Mouse (Mus musculus) effector memory CD4-positive, alpha-beta T cell, adult 7 months (primary cell): ENCODE data around the gene Itch. TPM values are rescaled to one million over a fixed set of nuclear protein-coding genes. Genes with fewer than 3 reads are reported as not detected.

Source experiments
- polyA plus RNA-seq: library from polyadenylated mRNA; unstranded; fragments of 100-300 nt; shearing (Covaris generic); gene quantifications from one replicate; pipeline ENCODE4 v1.2.1, GENCODE M21; 2017

Gene Itch
- 85.7 TPM for polyA plus RNA-seq

GRCm38 (mm10) chr2:155133011-155133976 lies at the start of gene Itch:
TSS of gene Itch (plus strand) at chr2:155133509.

GRCm38 (mm10) chr2:155236362-155236992 lies 103.2 kb downstream of the Itch start, which contains the start of gene Dynlrb1:
TSS of gene Dynlrb1 (plus strand) at chr2:155236533.

GRCm38 (mm10) chr2:155276195-155276594 lies 142.9 kb downstream of the Itch start, which contains the start of gene Map1lc3a:
TSS of gene Map1lc3a (plus strand) at chr2:155276297.

Other genes starting within 250 kb of the Itch start
- 64.6 TPM for gene Eif2s2, start 240.6 kb upstream of the Itch start, polyA plus RNA-seq
- gene Gm14226, start 115.2 kb upstream of the Itch start, polyA plus RNA-seq, result 0.20 TPM
- gene Ahcy, start 59.0 kb upstream of the Itch start, polyA plus RNA-seq, result 45.5 TPM
- gene Dynlrb1, start 103.0 kb downstream of the Itch start, polyA plus RNA-seq, result 171 TPM
- 59.1 TPM for gene Map1lc3a, start 142.8 kb downstream of the Itch start, polyA plus RNA-seq
- gene Pigu, start 223.9 kb downstream of the Itch start, polyA plus RNA-seq, result 32.0 TPM
- 45.4 TPM for gene Trp53inp2, start 247.6 kb downstream of the Itch start, polyA plus RNA-seq